Mouse (Mus musculus) bone marrow, adult 2 months (tissue): ENCODE measurements around the gene Dhx30. TPM values are rescaled to one million over a fixed set of nuclear protein-coding genes. Genes with fewer than 3 reads are reported as not detected.
"Not testable (repeated sequence)": the region's sequence is repeated elsewhere in the genome, so short reads cannot be mapped to it uniquely, and the experiment has no call there.

Source experiments
- H3K27ac ChIP-seq: fragments of 200-500 bp; 2 replicates; pipeline ENCODE4 v1.5.1; 2012; ENCODE audit warnings: low read depth, mild to moderate bottlenecking, control low read depth, inconsistent platforms, low read length; ENCODE audit not compliant: control insufficient read depth, poor library complexity, insufficient read depth
- H3K4me1 ChIP-seq: fragments of 200-500 bp; 2 replicates; pipeline ENCODE4 v1.6.1; 2011; ENCODE audit warnings: low read length; ENCODE audit not compliant: control insufficient read depth, insufficient read depth
- H3K4me3 ChIP-seq: fragments of 200-500 bp; replicated peaks from 2 replicates; pipeline ENCODE3; 2011; ENCODE audit warnings: mild to moderate bottlenecking, low read depth, low read length, control low read depth; ENCODE audit not compliant: control insufficient read depth
- CTCF ChIP-seq: fragments of 200-500 bp; IDR thresholded peaks from 2 replicates; pipeline ENCODE4 v1.5.1; 2011; ENCODE audit warnings: low read length, control low read depth; ENCODE audit not compliant: control insufficient read depth, insufficient read depth
- POLR2A ChIP-seq: fragments of 200-500 bp; IDR thresholded peaks from 2 replicates; pipeline ENCODE4 v1.6.1; 2011; ENCODE audit warnings: low read depth, mild to moderate bottlenecking, control low read depth, low read length, borderline replicate concordance; ENCODE audit not compliant: control insufficient read depth
- WGBS: fragments of 180-500 bp; shearing (Covaris S2); methylation state at CpG from one replicate; pipeline ENCODE4 v1.1.7; 2018; 5-methylcytosine and 5-hydroxymethylcytosine counted together
- polyA plus RNA-seq: library from polyadenylated mRNA; stranded (reverse); fragments of >200 nt; gene quantifications from 2 replicates; pipeline ENCODE4 v1.2.4, GENCODE M21; 2011; ENCODE audit warnings: low replicate concordance; ENCODE audit not compliant: missing spikeins, insufficient read depth, insufficient read length

Dhx30 gene
- polyA plus RNA-seq, 1 experiment = 70.2 TPM

DNA sequence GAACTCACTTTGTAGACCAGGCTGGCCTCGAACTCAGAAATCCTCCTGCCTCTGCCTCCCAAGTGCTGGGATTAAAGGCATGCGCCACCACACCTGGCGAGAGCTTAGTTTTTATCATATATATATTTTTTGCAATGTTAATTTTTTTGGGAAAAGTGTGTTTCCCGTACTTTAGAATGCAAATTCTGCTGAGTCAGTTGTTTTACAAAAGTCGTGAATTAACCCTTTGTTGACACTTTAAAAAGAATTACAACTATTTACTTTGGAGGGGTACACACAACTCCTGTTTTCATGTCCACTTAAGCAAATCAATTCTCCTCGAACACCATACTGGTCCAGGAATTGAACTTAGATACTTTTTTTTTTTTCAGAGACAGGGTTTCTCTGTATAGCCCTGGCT, 15.3 kb upstream of the Dhx30 start:
- TF ChIP-seq CTCF (no peak), POLR2A (no peak)
- no peaks in the 10 kb centered on the region for H3K4me1 ChIP-seq
- peak overlapping the region; percentile 16 for H3K4me3 ChIP-seq
- H3K27ac ChIP-seq = no peak overlapping the region
- 39% methylated on average over 6 of the region's 6 CpGs for WGBS

DNA sequence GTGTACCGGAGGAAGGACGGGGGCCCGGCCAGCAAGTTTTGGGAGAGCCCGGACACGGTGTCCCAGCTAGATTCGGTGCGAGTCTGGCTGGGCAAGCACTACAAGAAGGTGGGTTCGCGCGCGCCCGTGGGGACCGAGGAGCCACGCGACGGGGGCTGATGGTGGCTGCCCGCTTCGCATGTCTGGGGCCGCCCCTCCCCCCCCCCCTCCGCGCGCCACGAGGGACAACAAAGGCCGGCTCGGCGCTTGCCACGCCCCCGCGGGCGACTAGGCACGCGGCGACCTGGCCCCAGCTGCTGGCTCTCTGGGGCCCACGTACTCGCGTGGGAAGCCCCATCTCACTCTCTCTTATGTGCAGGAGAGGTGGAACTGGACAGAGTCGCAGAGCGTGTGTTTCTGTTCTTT, 14.6 kb upstream of the Dhx30 start:
- peak overlapping the region; percentile 74 for H3K27ac ChIP-seq
- under 1% methylated on average over 38 of the region's 38 CpGs for WGBS
- TF ChIP-seq CTCF (no peak), POLR2A (no peak)
- H3K4me1 ChIP-seq = no peaks in the 10 kb centered on the region
- H3K4me3 ChIP-seq = peak overlapping the region; percentile 64

DNA sequence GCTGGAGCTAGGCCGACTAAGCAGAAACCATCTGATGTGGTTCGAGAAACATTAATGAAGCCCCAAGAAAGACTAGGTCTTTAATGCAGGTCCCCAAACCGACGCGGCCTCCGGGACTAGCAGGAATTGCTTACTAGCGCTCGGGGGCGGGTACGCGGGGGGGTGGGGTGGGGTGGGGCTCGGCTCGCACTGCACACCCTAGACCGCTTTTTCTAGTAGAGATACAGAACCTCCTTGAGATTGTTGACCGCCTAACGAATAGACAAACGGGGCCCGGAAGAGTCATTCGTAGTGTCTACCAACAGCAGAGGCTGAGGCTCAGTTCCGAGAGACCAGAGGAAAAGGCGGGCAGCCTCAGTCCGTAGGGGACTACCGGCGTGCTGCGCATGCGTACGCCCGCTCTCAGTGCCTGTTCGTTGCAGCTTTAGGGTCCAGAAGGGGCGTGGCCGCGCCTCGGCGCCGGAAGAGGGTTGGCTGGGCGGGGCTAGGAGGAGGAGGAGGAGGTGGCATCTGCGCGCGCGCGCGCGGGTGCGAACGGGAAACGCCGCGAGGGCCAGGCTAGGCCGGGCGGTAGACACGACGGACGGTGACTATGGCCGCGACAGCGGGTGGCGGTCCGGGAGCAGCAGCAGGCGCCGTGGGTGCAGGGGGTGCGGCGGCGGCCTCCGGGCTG, 14.0 kb upstream of the Dhx30 start:
- Histone ChIP-seq H3K27ac (peak overlapping the region; percentile 74), H3K4me3 (peak overlapping the region; percentile 64), H3K4me1 (no peaks in the 10 kb centered on the region)
- under 1% methylated on average over 61 of the region's 64 CpGs for WGBS
- no peak for TF ChIP-seq CTCF
- peak; percentile 90 for TF ChIP-seq POLR2A

DNA sequence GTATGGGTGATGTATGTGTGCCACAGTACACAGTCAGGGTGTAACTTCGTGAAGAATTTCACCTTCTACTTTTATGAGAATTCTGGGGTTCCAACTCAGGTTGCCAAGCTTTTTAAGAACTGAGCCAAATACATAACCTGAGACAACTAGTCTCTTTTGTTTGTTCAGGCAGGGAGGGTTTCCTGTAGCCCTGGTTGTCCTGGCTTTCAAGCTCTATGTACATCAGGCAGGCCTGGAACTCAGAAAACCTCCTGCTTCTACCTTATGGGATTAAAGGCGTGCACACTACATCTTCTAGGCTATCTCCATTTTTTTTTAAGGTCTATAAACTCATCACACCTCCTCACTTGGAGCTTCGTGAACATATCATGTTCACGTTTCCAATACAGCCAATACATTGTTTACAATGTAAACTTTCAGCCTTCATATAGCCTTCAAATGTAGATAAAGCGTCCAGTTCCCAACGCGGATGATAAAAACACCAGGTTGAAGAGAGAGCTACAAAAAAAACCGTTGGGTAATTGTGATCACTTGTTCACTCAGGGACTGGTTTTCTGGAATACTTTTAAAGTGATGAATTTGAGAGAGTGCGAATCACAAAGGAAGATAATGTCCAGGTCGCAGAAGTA, 13.4 kb upstream of the Dhx30 start:
- peak overlapping the region; percentile 74 for H3K27ac ChIP-seq
- H3K4me3 ChIP-seq = peak overlapping the region; percentile 64
- TF ChIP-seq POLR2A (no peak), CTCF (no peak)
- no peaks in the 10 kb centered on the region for H3K4me1 ChIP-seq
- 17% methylated on average over 10 of the region's 10 CpGs for WGBS

DNA sequence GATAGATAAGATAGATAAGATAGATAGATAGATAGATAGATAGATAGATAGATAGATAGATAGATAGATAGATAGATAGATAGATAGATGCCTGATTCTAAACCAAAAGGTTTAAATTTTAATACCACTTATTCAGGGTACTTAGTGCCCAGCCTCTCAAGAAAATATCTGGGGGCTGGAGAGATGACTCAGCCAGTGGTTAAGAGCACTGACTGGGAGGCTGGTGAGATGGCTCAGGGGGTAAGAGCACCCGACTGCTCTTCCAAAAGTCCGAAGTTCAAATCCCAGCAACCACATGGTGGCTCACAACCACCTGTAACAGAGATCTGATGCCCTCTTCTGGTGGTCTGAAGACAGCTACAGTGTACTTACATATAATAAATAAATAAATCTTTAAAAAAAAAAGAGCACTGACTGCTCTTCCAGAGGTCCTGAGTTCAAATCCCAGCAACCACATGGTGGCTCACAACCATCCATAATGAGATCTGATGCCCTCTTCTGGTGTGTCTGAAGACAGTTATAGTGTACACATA, 6.4 kb upstream of the Dhx30 start:
- H3K4me1 ChIP-seq, H3K4me3 ChIP-seq, H3K27ac ChIP-seq: not testable (repeated sequence)
- 60% methylated on average over 2 of the region's 2 CpGs for WGBS

DNA sequence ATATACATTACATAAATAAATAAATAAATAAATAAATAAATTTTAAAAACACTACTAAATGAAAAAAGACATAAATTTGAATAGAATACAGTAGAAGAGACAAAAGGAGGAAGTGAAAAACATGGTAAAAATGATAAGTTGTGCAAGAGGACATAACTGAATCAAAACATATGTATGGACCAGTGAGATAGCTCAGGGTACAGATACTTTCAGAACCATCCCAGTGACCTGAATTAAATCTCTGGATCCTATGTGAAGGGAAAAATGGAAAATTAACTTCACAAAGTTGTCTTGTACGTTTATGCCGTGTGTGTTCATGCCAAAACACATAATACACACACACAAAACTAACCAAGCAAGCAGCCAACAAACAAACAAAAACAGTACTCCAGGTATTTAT, 5.7 kb upstream of the Dhx30 start:
- WGBS = 69% methylated on average over 2 of the region's 2 CpGs
- no peak overlapping the region for H3K4me3 ChIP-seq
- TF ChIP-seq POLR2A = no peak
- no peak for TF ChIP-seq CTCF
- peaks cover 1% of the 10 kb centered on the region; the same call in 1 of the 2 replicates for H3K4me1 ChIP-seq
- no peak overlapping the region for H3K27ac ChIP-seq

GRCm38 (mm10) chr9:110121424-110121823, 3.8 kb upstream of the Dhx30 start:
- Histone ChIP-seq H3K27ac (no peak overlapping the region), H3K4me1 (peaks cover 1% of the 10 kb centered on the region; the same call in 1 of the 2 replicates), H3K4me3 (no peak overlapping the region)
- WGBS = 86% methylated on average over 4 of the region's 4 CpGs
- TF ChIP-seq POLR2A (no peak), CTCF (no peak)

- WGBS = 41% methylated on average over 1 of the region's 1 CpGs
- Histone ChIP-seq H3K4me3 (peak overlapping the region; percentile 98), H3K4me1 (peaks cover 1% of the 10 kb centered on the region; the same call in 1 of the 2 replicates), H3K27ac (no peak overlapping the region)
- no peak for TF ChIP-seq CTCF
- no peak for TF ChIP-seq POLR2A
These were observed 619 bp upstream of the Dhx30 start for GRCm38 (mm10) chr9:110118249-110118648.
